ENCODE assay signal across 17 mouse cellular contexts in genomic region chr6:23126706-23127105, GRCm38 (mm10). TPM values are rescaled to one million over a fixed set of nuclear protein-coding genes. Genes with fewer than 3 reads are reported as not detected.
"Had no signal": no experiment of that assay in that cellular context is flagged by ENCODE, and none has a peak within 500 bp of the region (broad histone marks: within the 10 kb centered on the region; RNA-seq: fewer than 3 reads in every experiment).

No protein-coding gene starts in this region.

- H3K27ac ChIP-seq: hindbrain, embryonic 14.5 days; intestine, embryonic 15.5 days; left cerebral cortex, adult 2 months; midbrain, embryonic 10.5 days; neural tube, embryonic 15.5 days; stomach, postnatal 0 days had no signal

- DNase-seq: lung, adult 2 months; lung, postnatal 10 days; lung, postnatal 4 days; midbrain, embryonic 14.5 days; right cerebral cortex, adult 18-20 months; right cerebral cortex, postnatal 25 days; thymus, postnatal 4 days had no signal

- H3K27me3 ChIP-seq: intestine, embryonic 15.5 days; neural tube, embryonic 15.5 days had no signal

- H3K4me3 ChIP-seq: intestine, embryonic 15.5 days; left cerebral cortex, adult 2 months; limb, embryonic 10.5 days; midbrain, embryonic 10.5 days; myocyte; neural tube, embryonic 15.5 days had no signal

- H3K36me3 ChIP-seq: intestine, embryonic 15.5 days; limb, embryonic 10.5 days; midbrain, embryonic 10.5 days; neural tube, embryonic 15.5 days had no signal

- H3K4me2 ChIP-seq: hindbrain, embryonic 14.5 days; intestine, embryonic 15.5 days; neural tube, embryonic 15.5 days had no signal

- H3K9ac ChIP-seq: hindbrain, embryonic 14.5 days; intestine, embryonic 15.5 days; neural tube, embryonic 15.5 days had no signal

- H3K9me3 ChIP-seq: intestine, embryonic 15.5 days; limb, embryonic 10.5 days; midbrain, embryonic 10.5 days; neural tube, embryonic 15.5 days had no signal

- ATAC-seq: intestine, embryonic 15.5 days had no signal

- H3K4me1 ChIP-seq: intestine, embryonic 15.5 days; midbrain, embryonic 10.5 days; neural tube, embryonic 15.5 days had no signal

RNA-seq across cellular contexts. Expression of gene Aass, which starts 6.1 kb away (rescaled TPM):
- total RNA-seq: megakaryocyte, adult 5-6 weeks had no signal
- polyA plus RNA-seq: myocyte; small intestine, adult 2 months had no signal
